Comparison of ENCODE assay signal across 8 mouse cellular contexts in the genomic region with DNA sequence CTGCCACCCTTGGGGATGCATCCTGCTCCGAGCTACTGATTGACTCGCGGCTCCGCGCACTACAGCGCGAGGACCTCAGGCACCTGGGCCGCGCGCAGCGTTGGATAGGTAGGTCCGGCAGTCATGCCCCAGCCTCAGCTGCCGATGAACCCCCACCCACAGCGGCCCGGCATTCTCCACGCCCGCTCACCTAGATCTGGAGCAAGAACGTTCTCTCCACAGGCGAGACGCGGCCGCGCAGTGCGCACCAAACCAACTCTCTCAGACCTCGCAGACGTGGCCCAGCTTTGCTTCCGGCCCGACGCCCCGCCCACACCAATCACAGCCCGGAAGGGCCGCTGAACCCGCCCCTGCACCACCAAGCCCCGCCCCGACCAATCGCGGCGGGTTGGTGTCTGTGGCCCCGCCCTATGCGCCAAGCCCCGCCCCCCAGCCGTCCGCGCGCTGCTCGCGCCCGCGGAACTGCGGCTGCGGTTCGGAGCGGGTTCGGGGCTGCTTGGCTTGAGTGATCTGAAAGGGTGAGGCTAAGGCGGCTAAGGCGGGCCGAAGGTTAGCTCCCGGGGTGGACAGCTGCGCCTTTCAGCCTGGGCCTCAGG. TPM values are rescaled to one million over a fixed set of nuclear protein-coding genes. Genes with fewer than 3 reads are reported as not detected.
DNase-seq lines count a peak whose midpoint lies in the region; ATAC-seq and TF ChIP-seq lines count a peak whose summit lies in the region.

Gene Pgm3, minus strand, starts transcription at position 303 of the 596 bp plus-strand sequence.
Gene Rwdd2a, plus strand, starts transcription at position 452 of the 596 bp plus-strand sequence.

- intact Hi-C loops in heart, postnatal 10 days (cut with DNase I): loop anchor here (2.0 to 10.0 kb wide), 3 partner anchors 105 to 794 kb away; partner anchors contain the start of genes Dop1a and Tpbg

- dilution Hi-C loops in CH12.LX (cut with MboI; ENCODE audit: extremely low pct_ligation_motif_present, extremely low pct_unique_long_range_greater_than_20kb, low sequenced_read_pairs): no loop called here

- H3K4me3 ChIP-seq in CH12.LX (replicated peaks in 1 of 3; ENCODE audit: low read depth in 2 of 3, low read length in 2 of 3, poor library complexity in 1 of 3): peak within 1 kb of the TSS; percentile 84 to 93 (median 87)
- H3K4me3 ChIP-seq in forebrain, embryonic 12.5 days (replicated peaks): peak within 1 kb of the TSS; percentile 74
- H3K4me3 ChIP-seq in liver, postnatal 0 days (ENCODE audit: low read depth, low read length): peak within 1 kb of the TSS; percentile 64
- peak within 1 kb of the TSS; percentile 60 for H3K4me3 ChIP-seq in neural tube, embryonic 14.5 days (ENCODE audit: low read depth, low read length)

- TF ChIP-seq POLR2A in CH12.LX (IDR thresholded peaks at IDR 0.05; ENCODE audit: low read depth, low read length): peak; percentile 96

- H3K4me1 ChIP-seq in CH12.LX (ENCODE audit: control insufficient read depth in 1 of 2, insufficient read depth in 2 of 2): peaks cover 0 to 26% of the 10 kb centered on the region in 2 experiments; a peak in 2 of 4 replicates
- peaks cover 20% of the 10 kb centered on the region for H3K4me1 ChIP-seq in forebrain, embryonic 12.5 days
- peaks cover 19% of the 10 kb centered on the region for H3K4me1 ChIP-seq in liver, postnatal 0 days (ENCODE audit: insufficient read depth)
- peaks cover 8% of the 10 kb centered on the region for H3K4me1 ChIP-seq in neural tube, embryonic 14.5 days (ENCODE audit: control insufficient read depth, insufficient read depth, low read length)

- H3K36me3 ChIP-seq in CH12.LX (replicated peaks in 1 of 2; ENCODE audit: control insufficient read depth in 1 of 2, insufficient read depth in 1 of 2, low read length in 1 of 2): peaks cover 16 to 54% of the 10 kb centered on the region in 2 experiments
- peaks cover 17% of the 10 kb centered on the region for H3K36me3 ChIP-seq in forebrain, embryonic 12.5 days (replicated peaks)
- H3K36me3 ChIP-seq in liver, postnatal 0 days (replicated peaks; ENCODE audit: insufficient read depth, low read length): no peaks in the 10 kb centered on the region; the same call in 1 of the 2 replicates
- H3K36me3 ChIP-seq in neural tube, embryonic 14.5 days (ENCODE audit: control insufficient read depth, insufficient read depth, low read length): peaks cover 6% of the 10 kb centered on the region; the same call in 1 of the 2 replicates

- TF ChIP-seq RAD21 in CH12.LX (IDR thresholded peaks at IDR 0.05; ENCODE audit: low read depth, low read length): no peak

- in situ Hi-C loops in CH12.LX (cut with MboI; ENCODE audit: low pct_ligation_motif_present, low pct_unique_long_range_greater_than_20kb, low sequenced_read_pairs): loop anchor here (10.0 to 25.0 kb wide), 2 partner anchors 107 to 834 kb away; partner anchors contain the start of genes Dop1a, Ibtk and Ube2cbp

- peaks cover 9% of the 10 kb centered on the region for H3K79me2 ChIP-seq in CH12.LX (replicated peaks; ENCODE audit: control insufficient read depth, extremely low read depth, insufficient read depth, poor library complexity, severe bottlenecking)

- TF ChIP-seq EP300 in CH12.LX (IDR thresholded peaks at IDR 0.05; ENCODE audit: low read length): no peak
- TF ChIP-seq EP300 in liver, postnatal 0 days (IDR thresholded peaks at IDR 0.05; ENCODE audit: low read depth): no peak

- no peaks in the 10 kb centered on the region for H3K9me3 ChIP-seq in CH12.LX (replicated peaks; ENCODE audit: low read length)
- H3K9me3 ChIP-seq in forebrain, embryonic 12.5 days: no peaks in the 10 kb centered on the region
- no peaks in the 10 kb centered on the region for H3K9me3 ChIP-seq in liver, postnatal 0 days (ENCODE audit: low read length)
- H3K9me3 ChIP-seq in neural tube, embryonic 14.5 days (ENCODE audit: control insufficient read depth, low read length): no peaks in the 10 kb centered on the region

- no peak for TF ChIP-seq CTCF in CH12.LX (conservative IDR thresholded peaks at IDR 0.05 in 1 of 2, IDR thresholded peaks at IDR 0.05 in 1 of 2; ENCODE audit: low read depth in 2 of 2, low read length in 2 of 2)
- no peak for TF ChIP-seq CTCF in liver, postnatal 0 days (IDR thresholded peaks at IDR 0.05; ENCODE audit: low read depth)

- H3K27me3 ChIP-seq in CH12.LX (replicated peaks): no peaks in the 10 kb centered on the region
- no peaks in the 10 kb centered on the region for H3K27me3 ChIP-seq in forebrain, embryonic 12.5 days
- H3K27me3 ChIP-seq in liver, postnatal 0 days (ENCODE audit: insufficient read depth, low read length): no peaks in the 10 kb centered on the region
- no peaks in the 10 kb centered on the region for H3K27me3 ChIP-seq in neural tube, embryonic 14.5 days (ENCODE audit: control insufficient read depth, insufficient read depth, low read length)

- H3K4me2 ChIP-seq in CH12.LX (ENCODE audit: insufficient read depth, low read depth, poor library complexity, severe bottlenecking): peak within 1 kb of the TSS; percentile 90
- peak within 1 kb of the TSS; percentile 94 for H3K4me2 ChIP-seq in forebrain, embryonic 12.5 days
- H3K4me2 ChIP-seq in liver, postnatal 0 days (ENCODE audit: low read depth, low read length): peak within 1 kb of the TSS; percentile 98
- peak within 1 kb of the TSS; percentile 98 for H3K4me2 ChIP-seq in neural tube, embryonic 14.5 days (ENCODE audit: low read depth, low read length)

- DNase-seq in CH12.LX (ENCODE audit: extremely low read depth): peak; percentile 91
- DNase-seq in c-Kit-positive CD71-positive TER-119-negative erythroid progenitor cells, embryonic 14.5 days (ENCODE audit: low read depth): peak; percentile 83
- peak; percentile 97 to 98 for DNase-seq in heart, postnatal 10 days
- peak; percentile 70 for DNase-seq in large intestine, adult 2 months (ENCODE audit: low read depth, low spot score)
- DNase-seq in liver, postnatal 0 days: peak; percentile 99
- peak; percentile 100 for DNase-seq in testis, postnatal 10 days (ENCODE audit: low spot score)

- H3K9ac ChIP-seq in CH12.LX (ENCODE audit: insufficient read depth, low read depth): peak within 1 kb of the TSS; percentile 48
- peak within 1 kb of the TSS; percentile 66 for H3K9ac ChIP-seq in forebrain, embryonic 12.5 days
- H3K9ac ChIP-seq in liver, postnatal 0 days (replicated peaks): peak within 1 kb of the TSS; percentile 70
- H3K9ac ChIP-seq in neural tube, embryonic 14.5 days (replicated peaks; ENCODE audit: low read depth, low read length): peak within 1 kb of the TSS; percentile 63

- peak within 1 kb of the TSS; percentile 50 for H3K27ac ChIP-seq in CH12.LX (ENCODE audit: insufficient read depth, low read depth)
- H3K27ac ChIP-seq in forebrain, embryonic 12.5 days: peak within 1 kb of the TSS; percentile 54; the same call in 1 of the 2 replicates
- peak within 1 kb of the TSS; percentile 79 for H3K27ac ChIP-seq in liver, postnatal 0 days (ENCODE audit: low read depth)
- H3K27ac ChIP-seq in neural tube, embryonic 14.5 days (ENCODE audit: low read depth, low read length): 0 out of 2 replicates have a peak within 1 kb of the TSS, but pooled peaks have one; percentile 34

- ATAC-seq in forebrain, embryonic 12.5 days (ENCODE audit: low FRiP score): peak; percentile 99
- ATAC-seq in liver, postnatal 0 days: peak; percentile 98
- ATAC-seq in neural tube, embryonic 14.5 days (ENCODE audit: low read depth): peak; percentile 98

- WGBS in forebrain, embryonic 12.5 days: under 1% methylated on average over 58 of the region's 59 CpGs
- under 1% methylated on average over 59 of the region's 59 CpGs for WGBS in large intestine, adult 2 months
- WGBS in liver, postnatal 0 days (ENCODE audit: insufficient replicate concordance): under 1% methylated on average over 55 of the region's 59 CpGs
- under 1% methylated on average over 59 of the region's 59 CpGs for WGBS in neural tube, embryonic 14.5 days

TF ChIP-seq in CH12.LX, 34 proteins besides CTCF, POLR2A, EP300 and RAD21 (continues in another document):
- no peak for TF ChIP-seq KAT2A (IDR thresholded peaks at IDR 0.05; ENCODE audit: insufficient replicate concordance, low read length)
- 0 out of 2 replicates have a peak, but pooled peaks have one; percentile 20 for TF ChIP-seq MAX (IDR thresholded peaks at IDR 0.05; ENCODE audit: low read length)
- TF ChIP-seq UBTF (IDR thresholded peaks at IDR 0.05; ENCODE audit: low read depth, low read length): 0 out of 2 replicates have a peak, but pooled peaks have one; percentile 30
- peak; percentile 72; the same call in 1 of the 2 replicates for TF ChIP-seq POLR2AphosphoS2 (IDR thresholded peaks at IDR 0.05; ENCODE audit: low read depth, low read length)
- TF ChIP-seq IRF4 (IDR thresholded peaks at IDR 0.05; ENCODE audit: low read depth, low read length): no peak
- TF ChIP-seq PAX5 (IDR thresholded peaks at IDR 0.05; ENCODE audit: low read length): no peak
- peak; percentile 80 for TF ChIP-seq MXI1 (IDR thresholded peaks at IDR 0.05; ENCODE audit: low read depth, low read length)
- TF ChIP-seq NRF1 (IDR thresholded peaks at IDR 0.05; ENCODE audit: low read depth, low read length): peak; percentile 66
- peak; percentile 23; the same call in 1 of the 2 replicates for TF ChIP-seq MEF2A (IDR thresholded peaks at IDR 0.05; ENCODE audit: borderline replicate concordance, low read depth, low read length)
- peak; percentile 93 for TF ChIP-seq NELFE (IDR thresholded peaks at IDR 0.05; ENCODE audit: low read depth, low read length)
- peak; percentile 59; the same call in 1 of the 2 replicates for TF ChIP-seq TBP (conservative IDR thresholded peaks at IDR 0.05; ENCODE audit: low read depth, low read length)

RNA-seq across cellular contexts. Expression of gene Pgm3, which starts in this region (rescaled TPM):
- total RNA-seq in CH12.LX (2012; rRNA removed): 28.8 and 29.3 TPM in 2 replicates
- total RNA-seq in CH12.LX (2014; rRNA removed): 27.4 and 28.5 TPM in 2 replicates
- 31.5 and 32.1 TPM in 2 replicates for polyA plus RNA-seq in CH12.LX (2012; ENCODE audit: insufficient read length, low read depth)
- 36.6 and 41.0 TPM in 2 replicates for polyA plus RNA-seq in forebrain, embryonic 12.5 days (2016; fragmentation: Nextera tagmentation; extraction: Ambion mirVana)
- 10 to 100 TPM; 10.6 to 12.3 TPM for total RNA-seq in heart, postnatal 10 days (2021)
- polyA plus RNA-seq in large intestine, adult 2 months (2012; rRNA removed): 11.9 and 14.9 TPM in 2 replicates
- 26.5 and 28.2 TPM in 2 replicates for polyA plus RNA-seq in liver, postnatal 0 days (2015; fragmentation: Nextera tagmentation; extraction: Ambion mirVana)
- 34.6 and 36.0 TPM in 2 replicates for polyA plus RNA-seq in neural tube, embryonic 14.5 days (2014; fragmentation: Nextera tagmentation; extraction: Ambion mirVana)

RNA-seq across cellular contexts. Expression of gene Rwdd2a, which starts in this region (rescaled TPM):
- total RNA-seq in CH12.LX (2012; rRNA removed): 1.7 TPM in 2 replicates
- total RNA-seq in CH12.LX (2014; rRNA removed): 2.8 and 2.9 TPM in 2 replicates
- 2.1 and 2.2 TPM in 2 replicates for polyA plus RNA-seq in CH12.LX (2012; ENCODE audit: insufficient read length, low read depth)
- polyA plus RNA-seq in forebrain, embryonic 12.5 days (2016; fragmentation: Nextera tagmentation; extraction: Ambion mirVana): 4.9 and 6.2 TPM in 2 replicates
- total RNA-seq in heart, postnatal 10 days (2021): under 1 TPM; 0.32 to 0.69 TPM
- polyA plus RNA-seq in large intestine, adult 2 months (2012; rRNA removed): 1.3 and 2.0 TPM in 2 replicates
- polyA plus RNA-seq in liver, postnatal 0 days (2015; fragmentation: Nextera tagmentation; extraction: Ambion mirVana): 1.2 and 1.4 TPM in 2 replicates
- polyA plus RNA-seq in neural tube, embryonic 14.5 days (2014; fragmentation: Nextera tagmentation; extraction: Ambion mirVana): 27.1 and 37.9 TPM in 2 replicates

Comparison
In these comparisons a context has a peak if more than half of its experiments do, and no peak if none do; other contexts are left out.
1. Peak in every context shown above with its lines: DNase-seq, ATAC-seq, H3K4me3 ChIP-seq and H3K27ac ChIP-seq.